Mouse (Mus musculus) intestine, embryonic 16.5 days (tissue): ENCODE results near the gene Pglyrp4. TPM values are rescaled to one million over a fixed set of nuclear protein-coding genes. Genes with fewer than 3 reads are reported as not detected.

Experiments
- ATAC-seq: fragments of 200-750 bp; cut with Nextera tagmentation; 2 replicates; pipeline ENCODE4 v1.8.0; 2017; ENCODE audit warnings: moderate TSS enrichment, moderate library complexity
- H3K27ac ChIP-seq: fragments of 300-500 bp; sonication (generic); 2 replicates; pipeline ENCODE4 v1.5.1; 2014; ENCODE audit warnings: mild to moderate bottlenecking, low read length
- H3K27me3 ChIP-seq: fragments of 300-500 bp; sonication (generic); replicated peaks from 2 replicates; pipeline ENCODE4 v1.6.1; 2014; ENCODE audit warnings: low read length, control low read depth, mixed read lengths; ENCODE audit not compliant: control insufficient read depth, insufficient read depth
- H3K36me3 ChIP-seq: fragments of 300-500 bp; sonication (generic); 2 replicates; pipeline ENCODE4 v1.6.1; 2014; ENCODE audit warnings: low read length, control low read depth; ENCODE audit not compliant: control insufficient read depth, insufficient read depth
- H3K4me1 ChIP-seq: fragments of 300-500 bp; sonication (generic); 2 replicates; pipeline ENCODE4 v1.6.1; 2014; ENCODE audit warnings: low read length, control low read depth, mixed read lengths; ENCODE audit not compliant: control insufficient read depth, insufficient read depth
- H3K4me2 ChIP-seq: fragments of 300-500 bp; sonication (generic); 2 replicates; pipeline ENCODE4 v1.6.1; 2014; ENCODE audit warnings: low read depth, low read length, control low read depth
- H3K4me3 ChIP-seq: fragments of 300-500 bp; sonication (generic); 2 replicates; pipeline ENCODE4 v1.5.1; 2014; ENCODE audit warnings: mild to moderate bottlenecking, low read length
- H3K9ac ChIP-seq: fragments of 300-500 bp; sonication (generic); 2 replicates; pipeline ENCODE4 v1.6.1; 2014; ENCODE audit warnings: low read depth, low read length
- H3K9me3 ChIP-seq: fragments of 300-500 bp; sonication (generic); 2 replicates; pipeline ENCODE4 v1.6.1; 2016; ENCODE audit warnings: low read length, control low read depth; ENCODE audit not compliant: control insufficient read depth
- WGBS: fragments of 180-500 bp; shearing (Covaris S2); extraction: QIAGEN DNeasy Blood & Tissue Kit; methylation state at CpG from one replicate; pipeline ENCODE4 v1.1.7; 2014; 5-methylcytosine and 5-hydroxymethylcytosine counted together
- polyA plus RNA-seq: library from polyadenylated mRNA; unstranded; fragments of >200 nt; fragmentation: Nextera tagmentation; extraction: Ambion mirVana; gene quantifications from 2 replicates; pipeline ENCODE4 v1.2.1, GENCODE M21; 2015

Gene Pglyrp4
- not detected in 2 replicates for polyA plus RNA-seq

DNA sequence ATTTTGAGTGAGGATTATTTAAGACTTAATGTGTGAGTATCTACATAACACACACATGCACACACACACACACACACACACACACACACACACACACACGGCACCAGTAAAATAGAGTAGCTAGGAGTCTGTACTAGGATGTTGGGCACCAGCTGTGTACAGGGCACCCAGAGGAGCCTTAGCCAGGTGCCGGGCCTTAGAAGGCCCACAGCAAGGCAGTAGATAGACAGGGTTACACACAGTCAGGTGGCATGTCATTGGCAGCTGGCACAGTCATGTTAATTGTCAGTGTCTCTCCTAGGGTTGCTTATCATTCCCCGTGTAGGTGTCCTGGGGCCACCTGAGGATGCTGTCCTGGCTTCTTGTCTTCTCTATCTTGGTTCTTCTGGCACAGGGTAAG, at the start of gene Pglyrp4:
TSS of gene Pglyrp4 (plus strand) at position 301 of the 400 bp plus-strand sequence.
- ATAC-seq = no peak
- Histone ChIP-seq H3K9me3 (no peaks in the 10 kb centered on the region), H3K27me3 (no peaks in the 10 kb centered on the region), H3K9ac (no peak within 1 kb of the TSS), H3K36me3 (no peaks in the 10 kb centered on the region), H3K4me3 (no peak within 1 kb of the TSS), H3K4me1 (no peaks in the 10 kb centered on the region), H3K27ac (no peak within 1 kb of the TSS), H3K4me2 (no peak within 1 kb of the TSS)
- WGBS = 80% methylated on average over 3 of the region's 3 CpGs

DNA sequence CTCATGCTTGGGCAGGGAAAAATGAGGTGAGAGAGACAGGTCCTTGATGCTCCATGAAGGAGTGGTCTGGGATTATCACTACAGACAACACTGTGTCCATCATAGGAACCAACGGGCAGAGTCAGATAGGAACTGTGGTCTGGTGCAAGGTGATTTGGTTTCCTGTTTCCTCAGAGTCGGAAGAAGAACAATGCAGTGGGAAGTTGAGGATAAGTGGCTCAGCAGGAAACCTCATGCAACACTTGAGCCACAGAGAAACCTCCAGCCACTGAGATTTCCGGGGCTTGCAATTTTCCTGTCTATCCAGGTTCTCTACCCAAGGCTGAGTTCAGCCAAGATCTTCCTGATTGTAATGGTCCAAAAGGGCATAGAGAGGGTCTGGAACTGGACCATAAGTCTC, 48.0 kb upstream of the Pglyrp4 start:
- Histone ChIP-seq H3K27me3 (no peaks in the 10 kb centered on the region), H3K9me3 (no peaks in the 10 kb centered on the region), H3K36me3 (no peaks in the 10 kb centered on the region), H3K4me2 (no peak overlapping the region), H3K4me1 (no peaks in the 10 kb centered on the region), H3K9ac (no peak overlapping the region), H3K4me3 (no peak overlapping the region), H3K27ac (no peak overlapping the region)
- WGBS = 58% methylated on average over 3 of the region's 3 CpGs
- no peak for ATAC-seq

DNA sequence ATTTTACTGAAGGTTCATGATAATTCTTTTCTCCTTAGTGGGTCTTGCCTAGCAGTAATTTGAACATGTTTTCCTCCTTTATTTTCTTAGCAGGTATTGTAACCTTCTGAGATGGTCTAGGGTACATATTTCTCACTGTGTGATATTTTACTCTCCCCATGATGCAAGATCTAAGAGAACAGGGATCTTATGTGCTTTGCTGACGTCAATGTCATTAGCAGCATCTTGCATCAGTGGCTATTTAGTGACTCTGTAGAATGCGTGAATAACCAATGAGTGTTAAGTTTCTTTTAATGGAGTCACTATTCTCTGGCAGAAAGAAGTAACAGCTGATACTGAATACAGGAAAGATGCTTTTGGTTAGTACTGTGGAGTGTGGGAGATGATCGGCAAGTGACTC, 42.8 kb upstream of the Pglyrp4 start:
- Histone ChIP-seq H3K36me3 (no peaks in the 10 kb centered on the region), H3K27ac (no peak overlapping the region), H3K4me1 (no peaks in the 10 kb centered on the region), H3K4me3 (no peak overlapping the region), H3K4me2 (no peak overlapping the region), H3K9me3 (no peaks in the 10 kb centered on the region), H3K9ac (no peak overlapping the region), H3K27me3 (no peaks in the 10 kb centered on the region)
- ATAC-seq = no peak
- 88% methylated on average over 3 of the region's 3 CpGs for WGBS

- Histone ChIP-seq H3K27me3 (no peaks in the 10 kb centered on the region), H3K4me3 (no peak overlapping the region), H3K9me3 (no peaks in the 10 kb centered on the region), H3K4me1 (no peaks in the 10 kb centered on the region), H3K27ac (no peak overlapping the region), H3K36me3 (no peaks in the 10 kb centered on the region), H3K9ac (no peak overlapping the region), H3K4me2 (no peak overlapping the region)
- ATAC-seq = no peak
- 72% methylated on average over 2 of the region's 2 CpGs for WGBS
Measured at GRCm38 (mm10) chr3:90686835-90687234, 39.9 kb upstream of the Pglyrp4 start.

GRCm38 (mm10) chr3:90693496-90693895, 33.2 kb upstream of the Pglyrp4 start:
- Histone ChIP-seq H3K27me3 (no peaks in the 10 kb centered on the region), H3K36me3 (no peaks in the 10 kb centered on the region), H3K9me3 (no peaks in the 10 kb centered on the region), H3K9ac (no peak overlapping the region), H3K4me2 (no peak overlapping the region), H3K4me3 (no peak overlapping the region), H3K27ac (no peak overlapping the region), H3K4me1 (no peaks in the 10 kb centered on the region)
- ATAC-seq = no peak
- WGBS = 76% methylated on average over 2 of the region's 2 CpGs

GRCm38 (mm10) chr3:90695613-90696012, 31.1 kb upstream of the Pglyrp4 start, which contains the start of gene S100a9:
Gene S100a9, minus strand, starts transcription at chr3:90695721.
- H3K9ac ChIP-seq = no peak within 1 kb of the TSS

DNA sequence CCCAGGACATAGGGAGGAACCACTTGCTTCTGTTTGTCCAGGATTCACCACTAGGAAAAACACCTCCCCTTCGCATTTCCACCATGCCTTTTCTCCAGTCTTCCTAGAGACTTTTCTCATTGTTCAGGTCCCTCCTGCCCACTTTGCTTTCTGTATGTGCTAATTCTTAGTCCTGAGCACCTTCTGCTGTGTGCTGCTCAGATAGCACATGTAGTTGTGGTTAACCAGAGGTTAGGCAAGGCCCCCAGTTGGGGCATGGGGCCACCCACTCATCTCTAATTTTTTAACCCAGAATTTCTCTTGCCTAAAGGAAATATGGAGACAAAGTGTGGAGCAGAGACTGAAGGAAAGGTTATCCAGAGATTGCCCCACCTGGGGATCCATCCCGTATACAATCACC, 24.5 kb upstream of the Pglyrp4 start:
- Histone ChIP-seq H3K4me2 (no peak overlapping the region), H3K36me3 (no peaks in the 10 kb centered on the region), H3K27ac (no peak overlapping the region), H3K27me3 (no peaks in the 10 kb centered on the region), H3K9ac (no peak overlapping the region), H3K4me3 (no peak overlapping the region), H3K9me3 (no peaks in the 10 kb centered on the region), H3K4me1 (no peaks in the 10 kb centered on the region)
- WGBS = 80% methylated on average over 2 of the region's 2 CpGs
- no peak for ATAC-seq

More at GRCm38 (mm10) chr3:90695613-90696012, 31.1 kb upstream of the Pglyrp4 start, which contains the start of gene S100a9:
- no peak within 1 kb of the TSS for H3K4me2 ChIP-seq
- no peaks in the 10 kb centered on the region for H3K9me3 ChIP-seq
- no peak for ATAC-seq
- H3K4me1 ChIP-seq = no peaks in the 10 kb centered on the region
- H3K36me3 ChIP-seq = no peaks in the 10 kb centered on the region
- no peak within 1 kb of the TSS for H3K4me3 ChIP-seq
- 64% methylated on average over 3 of the region's 3 CpGs for whole genome bisulfite sequencing
- no peak within 1 kb of the TSS for H3K27ac ChIP-seq
- no peaks in the 10 kb centered on the region for H3K27me3 ChIP-seq

DNA sequence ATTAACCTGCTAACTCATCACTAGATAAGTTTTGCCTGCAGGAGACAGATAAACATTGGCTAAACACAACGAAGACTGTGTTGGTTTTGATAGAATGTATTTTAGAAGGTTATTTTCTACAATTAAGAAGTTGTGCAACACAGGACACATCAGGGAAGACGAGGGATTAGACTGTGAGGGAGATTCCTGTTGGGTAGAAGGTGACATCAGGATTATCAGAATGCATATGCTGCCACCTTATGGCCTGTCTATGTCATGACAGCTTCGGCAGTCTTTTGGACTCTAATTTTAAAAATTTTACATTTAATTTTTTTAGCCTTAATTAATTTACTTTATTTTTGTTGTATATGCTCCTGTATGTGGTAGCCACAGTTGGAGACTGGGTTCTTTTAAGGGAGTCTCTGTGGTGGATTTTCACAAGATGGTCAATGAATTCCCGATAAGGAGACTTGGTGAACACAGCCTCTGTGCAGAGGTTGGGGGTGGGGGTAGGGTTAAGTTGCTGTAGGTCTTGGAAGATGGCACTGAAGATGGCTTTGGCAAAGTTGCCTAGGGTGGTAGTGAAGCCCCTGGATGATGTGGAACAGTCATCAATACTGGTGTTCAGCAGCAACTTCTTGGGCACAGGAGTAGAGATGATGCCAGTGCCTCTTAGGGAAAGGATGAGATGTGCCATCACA, 18.0 kb upstream of the Pglyrp4 start:
- Histone ChIP-seq H3K4me2 (no peak overlapping the region), H3K27ac (no peak overlapping the region), H3K4me1 (no peaks in the 10 kb centered on the region), H3K9me3 (no peaks in the 10 kb centered on the region), H3K9ac (no peak overlapping the region), H3K27me3 (no peaks in the 10 kb centered on the region), H3K36me3 (no peaks in the 10 kb centered on the region), H3K4me3 (no peak overlapping the region)
- peak; percentile 53; the same call in 1 of the 2 replicates for ATAC-seq
- 25% methylated on average over 4 of the region's 4 CpGs for WGBS

- H3K9ac ChIP-seq = no peak overlapping the region
- H3K27me3 ChIP-seq = no peaks in the 10 kb centered on the region
- H3K4me1 ChIP-seq = no peaks in the 10 kb centered on the region
- peak; percentile 63 for ATAC-seq
- no peak overlapping the region for H3K27ac ChIP-seq
- no peak overlapping the region for H3K4me3 ChIP-seq
- H3K36me3 ChIP-seq = no peaks in the 10 kb centered on the region
- H3K9me3 ChIP-seq = no peaks in the 10 kb centered on the region
- H3K4me2 ChIP-seq = no peak overlapping the region
- WGBS = 47% methylated on average over 12 of the region's 12 CpGs
Measured at GRCm38 (mm10) chr3:90709591-90710460, 16.9 kb upstream of the Pglyrp4 start.
